Mouse (Mus musculus) MEL (cell line): ENCODE data around the gene Sept6.

Experiments used
- CTCF ChIP-seq, 3 experiments: IDR thresholded peaks in 2 of 3; conservative IDR thresholded peaks in 1 of 3; 2 replicates each; pipeline ENCODE4 v1.5.1; 2011 to 2012; ENCODE audit warnings: low read length in 3 of 3, low read depth in 2 of 3, mild to moderate bottlenecking in 2 of 3, improper control_type of control experiment in 1 of 3, inconsistent platforms in 1 of 3, mixed read lengths in 1 of 3, moderate library complexity in 1 of 3; ENCODE audit not compliant: control insufficient read depth in 1 of 3, insufficient read depth in 1 of 3, poor library complexity in 1 of 3, severe bottlenecking in 1 of 3
- EP300 ChIP-seq, 2 experiments: IDR thresholded peaks; 2 replicates each; pipeline ENCODE4 v1.6.1; 2011; ENCODE audit warnings: improper control_type of control experiment in 2 of 2, low read length in 2 of 2, low read depth in 1 of 2, mild to moderate bottlenecking in 1 of 2
- MXI1 ChIP-seq: IDR thresholded peaks from 2 replicates; pipeline ENCODE4 v1.6.1; 2011; ENCODE audit warnings: mild to moderate bottlenecking, low read depth, low read length, improper control_type of control experiment
- TBP ChIP-seq: IDR thresholded peaks from 2 replicates; pipeline ENCODE4 v1.8.0; 2011; ENCODE audit warnings: low read depth, low read length, improper control_type of control experiment
- USF1 ChIP-seq: IDR thresholded peaks from 2 replicates; pipeline ENCODE4 v1.6.1; 2014; ENCODE audit warnings: low read depth, mild to moderate bottlenecking, inconsistent platforms, low read length, improper control_type of control experiment, moderate library complexity
- ZMIZ1 ChIP-seq: IDR thresholded peaks from 2 replicates; pipeline ENCODE4 v1.6.1; 2012; ENCODE audit warnings: low read depth, mild to moderate bottlenecking, inconsistent platforms, low read length, improper control_type of control experiment, moderate library complexity
- ZNF384 ChIP-seq: IDR thresholded peaks from 2 replicates; pipeline ENCODE4 v1.6.1; 2012; ENCODE audit warnings: low read depth, mild to moderate bottlenecking, inconsistent platforms, low read length, improper control_type of control experiment

DNA sequence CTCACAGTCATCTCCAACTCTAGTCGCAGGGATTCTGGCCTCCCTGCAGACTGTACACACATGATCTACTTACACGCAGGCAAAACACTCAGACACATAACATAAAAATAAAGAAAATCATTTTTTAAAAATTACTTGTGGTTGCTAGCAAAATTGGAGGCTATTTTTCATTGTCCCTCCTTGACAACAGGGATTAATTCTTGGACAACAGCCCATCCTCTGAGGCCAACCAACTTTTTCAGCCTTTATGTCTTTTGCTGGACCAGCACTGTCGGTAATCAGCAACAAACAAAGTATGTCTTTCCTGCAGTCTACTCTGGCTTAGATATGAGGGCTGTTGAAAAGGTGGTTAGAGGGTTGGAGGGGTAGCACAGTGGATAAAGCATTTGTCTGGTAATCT lies 50.5 kb downstream of the Sept6 start:
- TF ChIP-seq CTCF (IDR thresholded peaks at IDR 0.05 in 2 of 3, conservative IDR thresholded peaks at IDR 0.05 in 1 of 3; ENCODE audit: control insufficient read depth in 1 of 3, insufficient read depth in 1 of 3, low read depth in 2 of 3, low read length in 3 of 3, poor library complexity in 1 of 3, severe bottlenecking in 1 of 3) (no peak), USF1 (no peak), MXI1 (no peak), TBP (no peak), ZNF384 (no peak), EP300 (IDR thresholded peaks at IDR 0.05; ENCODE audit: low read depth in 1 of 2, low read length in 2 of 2) (no peak), ZMIZ1 (no peak)
